Mouse (Mus musculus) olfactory bulb, adult 2 months (tissue): ENCODE measurements around the gene Trim27.

Experiments
- CTCF ChIP-seq: fragments of 200-500 bp; IDR thresholded peaks from 2 replicates; pipeline ENCODE4 v1.5.1; 2012; ENCODE audit warnings: low read depth, mild to moderate bottlenecking, low read length, moderate library complexity; ENCODE audit not compliant: insufficient read depth
- POLR2A ChIP-seq: fragments of 200-500 bp; IDR thresholded peaks from 2 replicates; pipeline ENCODE4 v1.6.1; 2012; ENCODE audit warnings: mild to moderate bottlenecking, low read depth, low read length, moderate library complexity; ENCODE audit not compliant: insufficient read depth

DNA sequence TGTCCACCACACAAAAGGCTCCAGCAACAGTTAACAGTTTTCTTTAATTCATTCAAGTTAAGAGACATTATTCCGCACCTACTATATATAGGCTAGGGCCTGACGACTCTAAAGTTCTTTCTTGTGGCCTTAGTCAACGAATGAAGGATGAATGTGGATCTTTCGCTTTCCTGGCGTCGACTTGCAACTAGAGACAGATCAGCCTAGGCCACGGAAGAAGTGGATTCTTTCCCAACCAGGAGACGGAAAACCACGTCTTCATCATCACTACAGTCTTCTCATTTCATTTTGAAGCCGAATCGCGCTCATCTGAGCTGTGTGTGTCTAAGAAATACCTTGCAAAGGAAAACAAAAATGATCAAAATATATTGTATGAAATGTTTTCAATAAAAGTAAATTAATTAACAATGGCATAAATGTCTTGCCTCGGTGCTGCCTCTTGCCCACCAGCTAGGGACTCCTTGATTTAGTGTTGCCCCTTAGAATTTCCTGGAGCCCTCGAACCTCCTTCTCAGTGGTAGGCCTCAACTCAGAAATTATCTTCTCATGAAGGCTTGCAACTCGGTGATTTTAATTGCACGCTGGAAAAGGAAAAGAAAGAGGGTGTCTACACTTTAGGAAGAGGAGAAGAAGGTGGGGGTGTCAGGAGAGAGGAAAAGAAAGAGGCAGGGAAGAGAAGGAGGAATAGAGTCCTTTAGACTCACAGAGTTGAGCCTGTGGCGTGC is 8.7 kb upstream of the Trim27 start:
- TF ChIP-seq POLR2A (no peak), CTCF (no peak)
